Mouse (Mus musculus) telencephalon, adult 2 months (tissue): ENCODE results near the gene a.
"Not testable (repeated sequence)": the region's sequence is repeated elsewhere in the genome, so short reads cannot be mapped to it uniquely, and the experiment has no call there.

Experiments
- DNase-seq: peaks from one replicate; pipeline ENCODE4 v3.0.0-alpha.2; 2011; ENCODE audit warnings: low read depth, low spot score

The a gene

DNA sequence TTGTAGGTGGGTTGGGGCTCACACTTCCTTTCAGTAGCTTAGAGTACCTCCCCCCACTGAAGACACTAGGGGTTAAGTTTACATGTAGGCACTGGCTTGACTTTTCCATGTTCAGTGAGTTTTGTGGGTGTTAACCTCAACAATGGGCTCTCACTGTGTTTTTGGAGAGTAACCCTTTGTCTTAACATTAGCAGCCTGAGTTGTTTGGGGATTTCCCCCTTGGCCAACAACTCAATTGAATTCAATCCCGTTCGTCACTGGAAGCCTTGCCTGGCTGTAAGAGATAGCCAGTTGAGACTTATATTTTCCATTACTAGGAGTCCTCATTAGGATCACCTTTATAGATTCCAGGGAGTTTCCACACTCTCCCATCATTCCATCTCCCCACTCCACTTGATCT, 45.3 kb downstream of the a start:
- DNase-seq = no peak

DNA sequence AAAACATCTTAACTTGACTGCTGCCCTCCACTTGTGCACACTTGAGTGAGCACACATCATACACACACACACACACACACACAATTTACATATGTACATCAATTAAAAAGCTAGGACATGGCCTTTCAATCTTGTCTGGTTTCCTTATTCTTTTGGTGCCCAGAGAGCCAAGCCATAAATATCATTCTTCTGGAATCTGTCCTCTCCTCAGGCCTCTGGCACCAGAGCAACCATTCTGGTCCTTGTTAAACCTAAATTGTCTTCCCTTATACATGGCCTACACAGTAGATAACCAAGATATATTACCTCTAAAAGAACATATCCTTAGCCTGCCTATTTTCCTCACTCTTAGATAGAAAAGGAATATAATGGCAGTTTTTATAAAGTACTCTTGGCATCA, 56.9 kb downstream of the a start:
- no peak for DNase-seq

DNA sequence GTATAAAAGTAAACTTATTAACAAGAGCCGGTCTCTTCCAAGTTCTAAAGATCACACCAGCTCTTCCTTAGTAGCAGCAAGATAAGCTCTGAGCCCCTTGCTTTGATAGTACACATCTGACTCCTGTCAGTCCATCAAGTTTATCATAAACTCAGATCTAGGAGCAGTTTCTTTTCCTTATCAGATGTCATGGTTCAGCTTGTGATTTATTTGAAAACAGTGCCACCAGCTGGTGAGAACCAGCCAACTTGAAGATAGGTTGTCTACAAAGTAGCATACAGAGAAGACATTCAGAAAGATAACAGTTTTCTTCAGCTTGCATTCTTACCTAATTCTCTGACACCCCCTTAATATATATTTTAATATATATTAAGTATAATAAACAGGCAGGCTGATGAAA, 64.2 kb downstream of the a start:
- peak; percentile 49 for DNase-seq

DNA sequence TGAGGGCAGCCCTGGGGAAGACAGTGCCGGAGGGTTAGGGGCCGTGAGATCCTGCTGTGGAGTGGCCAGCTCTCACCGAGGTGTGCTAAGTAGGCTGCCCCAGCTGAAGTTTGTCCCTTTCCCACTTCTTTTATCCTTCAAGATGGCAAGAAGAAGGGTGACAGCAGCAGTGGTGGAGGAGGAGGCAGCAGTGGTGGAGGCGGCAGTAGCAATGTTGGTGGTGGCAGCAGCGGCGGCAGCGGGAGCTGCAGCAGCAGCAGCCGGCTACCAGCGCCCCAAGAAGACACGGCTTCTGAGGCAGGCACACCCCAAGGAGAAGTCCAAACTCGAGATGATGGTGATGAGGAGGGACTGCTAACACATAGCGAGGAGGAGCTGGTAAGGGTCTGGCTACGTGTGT, 72.5 kb downstream of the a start:
- DNase-seq = peak; percentile 11

DNA sequence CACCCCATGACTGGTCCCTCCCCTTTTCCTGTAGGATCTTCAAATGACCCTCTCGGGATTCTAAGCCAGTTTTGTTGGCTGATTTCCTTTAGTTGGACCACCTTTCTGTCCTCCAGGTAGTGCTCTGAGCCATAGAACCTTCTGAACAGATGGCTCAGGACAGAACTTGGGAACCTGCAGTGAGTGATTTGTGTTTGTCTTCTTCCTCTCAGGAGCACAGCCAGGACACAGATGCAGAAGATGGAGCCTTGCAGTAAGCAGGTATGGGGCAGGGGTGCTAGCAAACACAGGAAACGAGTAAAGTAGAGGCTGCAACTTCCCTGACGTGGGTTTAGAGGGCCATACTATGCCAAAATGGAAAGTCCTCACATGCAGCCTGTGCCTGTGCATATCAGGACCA, 74.5 kb downstream of the a start:
- no peak for DNase-seq

DNA sequence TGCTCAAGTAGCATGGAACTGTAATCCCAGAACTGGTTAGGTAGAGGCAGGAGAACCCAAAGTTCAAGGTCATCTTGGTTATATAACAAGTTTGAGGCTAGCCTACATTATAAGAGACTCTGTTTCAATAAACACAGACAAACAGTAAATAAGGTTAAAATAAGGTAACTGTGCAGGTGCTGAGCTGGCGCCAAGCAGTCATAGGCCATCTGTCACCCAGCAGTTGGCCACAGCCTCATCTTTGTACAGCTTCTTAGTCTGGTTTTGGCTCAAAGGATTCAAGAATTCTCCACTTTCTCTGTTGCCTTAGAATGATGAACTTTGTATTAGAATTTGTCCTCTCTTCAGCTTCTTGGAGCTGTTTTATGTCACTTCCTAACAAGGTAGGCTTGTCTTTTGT, 76.9 kb downstream of the a start:
- DNase-seq = no peak

DNA sequence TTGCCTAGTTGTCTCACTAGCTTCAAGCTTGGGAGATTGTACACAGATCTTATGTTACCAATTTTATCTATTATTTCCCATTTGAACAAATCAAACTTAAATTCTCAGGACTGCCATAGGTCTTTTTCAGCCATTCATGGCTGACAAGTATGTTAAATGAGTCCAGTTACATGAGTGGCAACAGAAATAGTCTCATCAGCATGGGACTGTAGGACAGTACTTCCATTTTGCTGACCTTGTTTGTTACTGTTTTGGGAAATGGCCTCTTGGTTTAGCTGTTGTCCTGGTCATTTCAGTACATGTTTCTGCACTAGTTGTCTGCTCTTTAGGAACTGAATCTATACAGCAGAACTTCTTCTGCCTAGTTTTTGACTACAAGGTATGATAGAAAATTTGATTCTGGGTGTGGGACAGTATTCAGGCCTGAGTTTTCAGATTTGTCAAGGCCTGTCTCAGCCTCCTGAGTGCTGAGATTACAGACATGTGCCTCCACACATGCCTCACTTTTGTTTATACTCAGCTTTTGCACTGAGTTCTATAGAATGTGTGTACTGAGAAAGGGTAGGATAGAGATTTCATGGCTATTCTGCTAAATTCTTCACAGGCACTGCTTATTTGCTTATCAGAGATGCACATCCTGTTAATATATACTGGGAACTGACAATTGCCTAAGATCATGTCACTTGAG, 78.9 kb downstream of the a start:
- no peak for DNase-seq

DNA sequence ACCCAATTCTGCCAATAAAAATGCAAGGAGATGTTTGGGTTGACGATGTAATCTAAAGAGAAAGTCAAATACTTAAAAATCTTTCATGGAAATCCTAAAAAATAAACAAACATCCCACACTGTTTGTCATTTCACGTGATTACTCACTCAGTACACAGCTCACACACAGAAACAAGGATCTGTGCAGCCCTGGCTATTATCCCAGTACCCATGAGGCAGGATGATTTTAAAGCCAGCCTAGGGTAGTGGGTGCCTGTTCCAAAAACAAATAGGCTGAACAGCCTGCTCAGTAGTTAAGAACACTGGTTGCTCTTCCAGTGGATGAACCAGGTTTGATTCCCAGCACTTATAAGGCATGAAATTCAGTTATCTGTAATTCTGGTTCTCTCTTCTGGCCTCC, 85.4 kb downstream of the a start:
- no peak for DNase-seq

DNA sequence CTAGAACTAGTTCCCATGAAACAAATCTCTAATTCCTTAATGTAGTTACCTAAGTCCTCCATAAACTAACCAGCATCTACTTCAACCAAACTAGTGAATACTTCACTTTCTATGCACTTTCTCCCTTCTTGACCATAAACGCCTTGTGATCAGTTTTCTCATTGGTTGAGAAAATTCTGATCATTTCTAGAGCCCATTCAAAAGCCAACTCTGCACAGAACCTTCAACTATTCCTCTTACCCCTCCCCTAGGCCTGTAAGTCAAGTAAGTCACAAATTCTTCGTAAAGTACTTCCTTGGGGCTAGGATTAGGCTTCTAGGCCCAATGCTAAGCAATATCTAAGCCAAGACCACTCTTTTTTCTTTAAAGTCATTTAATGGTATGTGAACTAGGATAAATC, 100.4 kb downstream of the a start:
- DNase-seq = no peak

DNA sequence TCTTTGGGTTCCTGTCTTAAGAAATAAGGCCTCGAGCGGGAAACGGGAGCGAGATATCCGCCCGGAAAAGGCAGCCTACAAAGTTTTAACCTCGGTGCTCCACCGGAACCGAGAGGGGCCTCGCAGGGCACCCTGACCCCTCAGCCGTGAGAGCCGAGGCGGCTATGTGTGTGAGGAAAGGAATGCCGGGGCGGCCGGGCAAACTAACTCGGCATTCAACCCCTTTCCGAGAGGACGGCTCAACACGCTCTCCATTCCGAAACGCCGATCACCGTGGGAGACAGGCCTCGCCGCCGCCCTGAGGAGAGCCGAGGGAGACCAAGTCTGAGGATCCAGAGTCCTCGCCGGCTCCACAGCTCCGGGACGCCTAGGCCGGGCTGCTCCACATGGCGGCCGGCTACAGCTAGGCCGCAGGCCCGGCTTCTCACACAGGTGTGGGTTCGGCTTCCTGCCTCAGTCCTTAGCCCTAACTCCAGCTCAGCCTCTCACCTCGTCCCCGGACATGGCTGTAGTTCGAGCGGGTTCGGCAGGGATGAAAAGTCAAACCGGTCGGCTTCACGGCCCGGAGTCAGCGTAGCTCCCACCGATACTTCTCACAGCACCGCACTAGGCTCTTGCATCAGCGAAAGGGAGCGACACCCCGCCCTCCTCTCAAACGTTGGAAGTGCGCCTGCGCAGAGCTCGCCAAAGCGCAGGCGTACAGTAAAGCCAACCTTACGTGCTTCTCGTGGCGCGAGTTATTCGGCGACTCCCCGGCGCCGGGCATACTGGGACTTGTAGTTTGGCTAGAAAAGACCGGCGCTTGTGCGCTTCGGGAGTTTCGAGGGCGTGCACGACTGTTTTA, 101.2 kb downstream of the a start, which contains the start of gene Eif2s2:
TSS of gene Eif2s2 (minus strand) at position 735 of the 844 bp plus-strand sequence.
- peak; percentile 98 for DNase-seq

DNA sequence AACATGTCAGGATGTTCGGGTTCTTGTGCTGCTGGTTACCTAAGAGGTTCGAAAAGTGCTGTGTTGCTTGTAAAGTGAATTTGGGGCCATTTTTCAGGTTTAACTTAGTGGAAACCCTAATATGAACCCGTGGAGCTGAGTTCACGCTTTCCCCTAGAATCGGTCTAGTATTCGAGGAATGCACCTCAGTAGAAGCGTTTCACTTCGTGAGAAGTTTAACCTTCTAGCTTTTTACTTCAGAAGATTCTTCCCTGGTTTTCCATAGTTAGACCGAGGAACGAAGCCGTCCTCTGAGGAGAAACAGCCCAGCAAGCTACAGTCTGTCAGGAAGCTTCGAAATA, 101.8 kb downstream of the a start:
- no peak for DNase-seq

DNA sequence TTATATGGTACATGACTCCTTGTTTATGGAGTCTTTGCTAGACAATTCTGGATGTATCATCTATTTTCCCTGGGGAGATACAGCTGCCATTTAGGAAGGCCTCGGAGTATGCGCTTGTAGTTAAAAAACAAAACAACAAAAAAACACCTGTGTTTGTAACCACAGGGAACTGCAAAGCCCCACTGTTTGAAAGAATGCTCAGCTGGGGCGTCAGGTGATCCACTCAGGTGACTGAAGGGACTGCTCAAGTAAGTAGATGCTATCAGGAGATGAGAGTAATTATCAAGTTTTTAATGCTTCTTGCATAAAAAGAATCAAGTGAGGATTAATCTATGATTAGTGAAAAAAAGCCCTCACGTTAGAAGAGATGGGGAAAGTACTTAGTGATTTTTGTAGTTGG, 102.3 kb downstream of the a start:
- DNase-seq = no peak

DNA sequence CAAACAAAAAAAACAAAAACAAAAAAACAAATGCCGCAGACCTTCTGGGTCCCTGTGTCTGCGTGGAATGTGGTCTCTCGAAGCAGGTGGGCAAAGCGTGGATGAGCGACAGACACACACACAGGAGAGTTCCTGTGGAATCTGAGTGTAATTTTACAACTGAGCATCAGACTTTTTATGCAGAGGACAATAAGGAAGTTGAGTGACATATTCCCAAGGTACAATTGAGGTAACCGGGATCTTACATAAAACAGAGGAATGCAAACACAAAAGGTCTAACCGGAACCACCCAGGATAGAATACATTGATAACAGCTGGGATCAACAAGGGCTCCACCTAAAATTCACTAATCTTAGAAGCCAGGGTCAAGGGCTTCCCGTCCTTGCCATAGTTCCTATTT, 107.8 kb downstream of the a start:
- not testable (repeated sequence) for DNase-seq

DNA sequence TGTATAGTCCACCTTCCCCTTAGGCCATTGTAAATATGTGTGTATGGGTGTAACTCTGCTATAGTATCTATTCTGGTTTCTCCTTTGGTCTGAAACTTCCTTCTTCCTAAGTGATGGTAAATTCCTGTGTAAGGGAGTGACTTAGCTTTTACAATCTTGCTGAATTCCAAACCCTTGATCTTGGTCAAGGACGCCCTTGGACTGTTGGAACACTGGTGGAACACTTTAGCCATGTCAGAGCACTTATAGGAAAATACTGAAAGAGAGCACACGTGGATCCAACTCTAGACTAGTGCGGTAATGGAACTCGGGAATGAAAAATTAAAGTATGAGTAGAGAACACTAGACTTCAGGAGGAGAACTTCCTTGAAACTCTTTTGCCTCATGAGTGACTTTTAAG, 108.2 kb downstream of the a start:
- not testable (repeated sequence) for DNase-seq

DNA sequence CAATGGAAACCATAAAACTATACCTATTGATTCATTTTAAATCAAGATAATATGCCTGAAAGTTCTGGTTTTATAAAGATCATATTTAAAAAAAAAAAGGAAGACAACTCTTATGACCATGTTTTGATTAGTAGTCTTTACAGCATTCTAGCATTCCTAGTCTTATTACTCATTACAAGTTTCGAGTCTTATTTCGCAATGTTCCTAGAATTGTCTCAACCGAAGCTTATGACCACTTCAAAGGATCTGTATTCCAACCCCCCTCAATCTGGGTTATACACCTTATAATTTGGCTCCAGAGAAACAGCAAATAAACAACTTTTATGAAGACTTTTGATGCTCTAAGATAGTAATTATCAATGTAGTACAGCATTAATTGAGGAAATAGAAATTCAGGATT, 110.9 kb downstream of the a start:
- DNase-seq = no peak

DNA sequence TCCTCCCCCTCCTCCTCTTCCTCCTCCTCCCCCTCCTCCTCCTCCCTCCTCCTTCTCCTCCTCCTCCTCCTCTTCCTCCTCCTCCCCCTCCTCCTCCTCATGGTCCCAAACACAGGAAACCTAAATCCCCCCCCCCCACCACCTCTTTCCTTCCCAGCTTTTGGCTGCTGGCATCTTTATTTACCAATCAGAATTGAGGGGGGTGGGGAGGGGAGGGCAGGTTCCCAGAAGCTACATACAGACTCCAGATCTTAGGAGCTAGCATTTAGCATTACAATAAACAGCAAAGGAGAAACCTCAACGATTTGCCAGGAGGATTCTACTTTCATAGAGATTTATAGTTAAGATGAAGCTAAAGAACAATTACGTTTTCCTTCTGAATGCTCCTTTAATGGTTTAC, 114.6 kb downstream of the a start:
- no peak for DNase-seq

DNA sequence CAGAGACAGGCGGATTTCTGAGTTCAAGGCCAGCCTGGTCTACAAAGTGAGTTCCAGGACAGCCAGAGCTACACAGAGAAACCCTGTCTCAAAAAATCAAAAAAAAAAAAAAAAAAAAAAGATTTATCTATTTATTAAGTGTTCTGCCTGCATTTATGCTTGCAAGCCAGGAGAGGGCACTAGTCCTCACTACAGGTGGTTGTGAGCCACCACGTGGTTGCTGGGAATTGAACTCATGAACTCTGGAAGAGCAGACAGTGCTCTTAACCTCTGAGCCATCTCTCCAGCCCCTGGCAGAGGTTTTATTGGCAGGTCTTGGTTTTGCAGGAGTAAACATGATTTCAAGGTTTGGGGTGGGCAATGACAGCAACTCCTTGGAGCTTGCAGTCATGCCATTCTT, 117.0 kb downstream of the a start:
- not testable (repeated sequence) for DNase-seq

DNA sequence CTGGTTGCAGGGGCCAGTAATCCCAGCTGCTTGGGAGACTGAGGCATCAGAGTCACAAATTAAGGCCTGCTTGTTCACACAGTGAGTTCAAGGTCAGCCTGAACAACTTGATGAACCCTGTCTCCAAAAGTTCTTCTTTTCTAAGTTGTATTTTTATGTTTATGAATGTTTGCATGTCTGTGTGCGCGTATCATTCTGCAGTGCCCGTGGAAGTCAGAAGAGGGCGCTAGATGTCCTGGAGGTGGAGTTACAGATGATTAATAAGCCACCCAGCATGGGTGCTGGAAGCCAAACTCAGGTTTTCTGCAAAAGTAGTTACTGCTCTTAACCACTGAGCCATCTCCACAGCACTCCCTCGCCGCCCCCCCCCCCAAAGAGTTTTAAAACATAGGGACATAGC, 118.6 kb downstream of the a start:
- no peak for DNase-seq

DNA sequence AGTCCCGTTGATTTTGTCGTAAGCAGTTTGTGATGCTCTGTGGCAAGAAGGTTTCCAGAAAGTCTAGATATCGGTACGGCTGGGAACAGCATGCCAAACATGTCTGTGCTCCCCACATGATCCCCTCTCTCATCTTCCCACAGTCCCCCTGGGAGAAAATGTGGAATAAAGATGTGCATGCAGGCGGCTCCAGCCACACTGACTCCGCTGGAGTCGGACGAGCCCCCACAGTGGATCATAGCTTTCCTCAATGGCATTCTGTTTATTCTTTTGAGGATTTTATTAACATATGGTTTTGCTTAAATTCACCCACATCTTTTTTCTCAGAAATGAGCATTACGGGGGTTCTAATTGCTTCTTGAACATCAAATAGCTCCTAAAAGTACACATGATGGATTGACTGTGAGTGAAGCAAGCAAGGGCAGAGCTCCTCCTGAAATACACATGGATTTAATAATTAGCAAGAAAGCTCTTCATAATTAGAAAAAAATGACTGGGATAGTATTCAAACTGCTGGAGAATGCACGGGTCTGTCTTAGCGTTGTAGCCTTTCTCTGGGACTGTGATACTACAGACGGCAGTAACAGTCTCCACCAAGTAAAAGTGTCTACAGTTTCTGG, 124.8 kb downstream of the a start:
- DNase-seq = no peak

DNA sequence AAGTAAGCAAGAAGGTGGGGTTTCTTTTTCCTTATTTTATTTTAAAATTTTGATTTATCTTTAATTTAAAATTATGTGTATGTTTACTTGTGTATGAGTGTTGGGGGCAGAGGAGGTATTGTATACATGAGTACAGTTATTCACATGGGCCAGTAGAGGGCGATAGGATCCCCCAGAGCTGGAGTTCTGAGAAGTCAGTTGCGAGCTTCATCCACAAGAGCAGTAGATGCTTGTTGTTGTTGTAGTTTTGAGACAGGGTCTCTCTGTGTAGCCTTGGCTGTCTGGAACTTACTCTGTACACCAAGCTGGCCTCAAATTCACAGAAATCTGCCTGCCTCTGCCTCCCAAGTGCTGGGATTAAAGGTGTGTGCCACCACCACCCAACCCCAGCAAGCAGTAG, 125.3 kb downstream of the a start:
- no peak for DNase-seq

DNA sequence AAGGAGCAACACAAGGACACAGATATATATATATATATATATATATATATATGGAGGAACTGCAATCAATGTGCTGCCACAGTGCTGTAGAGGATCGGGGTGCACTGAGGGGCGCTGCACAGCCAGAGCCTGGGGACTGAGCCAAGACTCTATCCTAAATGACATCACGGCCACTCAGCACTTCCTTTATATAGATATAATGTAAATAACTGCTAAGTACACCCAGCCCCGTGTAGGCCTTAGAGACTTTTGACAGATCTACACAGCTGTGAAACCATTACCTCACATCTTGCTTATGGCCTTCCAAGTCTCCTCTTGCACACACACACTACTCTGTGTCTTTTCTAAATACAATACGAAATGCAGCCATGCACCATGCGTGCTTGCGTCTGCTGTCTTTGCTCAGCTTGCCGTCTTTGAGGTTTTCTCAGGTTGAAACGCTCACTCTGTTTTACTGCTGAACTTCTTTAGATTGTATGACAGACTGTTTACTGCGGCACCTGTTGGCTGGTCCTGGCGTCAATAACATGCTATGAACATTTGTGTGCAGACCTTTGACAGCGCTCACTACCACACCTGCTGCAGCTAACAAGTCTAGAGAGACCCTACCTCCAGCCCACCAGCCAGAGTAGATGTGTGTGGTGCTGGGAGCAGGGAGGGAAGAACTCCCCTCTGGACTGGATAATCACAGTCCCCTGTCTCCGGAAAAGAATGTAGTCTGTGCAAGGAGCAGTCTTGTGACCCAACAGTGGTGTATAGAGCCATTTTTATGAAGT, 126.9 kb downstream of the a start:
- DNase-seq = no peak

DNA sequence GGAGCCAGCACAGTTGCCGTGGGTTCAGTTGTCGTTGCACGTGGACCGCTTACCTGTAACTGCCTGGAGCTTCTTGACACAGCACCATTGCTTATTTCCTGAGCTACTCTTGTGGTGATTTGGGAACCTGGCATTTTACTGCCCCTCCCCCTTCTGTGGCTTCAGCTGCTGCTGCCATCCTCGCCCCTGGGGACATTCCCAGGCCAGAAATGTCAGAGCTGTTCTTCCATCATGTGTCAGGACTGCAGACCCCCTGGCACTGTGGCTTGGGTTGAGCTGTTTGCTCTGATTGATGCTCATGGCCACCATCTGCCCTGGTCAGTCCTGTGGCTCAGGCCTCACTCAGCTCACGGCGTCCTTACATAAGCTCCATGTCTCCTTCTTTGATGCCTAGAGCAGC, 129.7 kb downstream of the a start:
- no peak for DNase-seq
